Mouse (Mus musculus) neural tube, embryonic 11.5 days (tissue): ENCODE data around the gene Prickle1. TPM values are rescaled to one million over a fixed set of nuclear protein-coding genes. Genes with fewer than 3 reads are reported as not detected.
A peak's percentile ranks its signal among the peaks of the same experiment; 100 is the strongest.

Source experiments
- ATAC-seq: fragments of 200-750 bp; cut with Nextera tagmentation; 2 replicates; pipeline ENCODE4 v1.8.0; 2017; ENCODE audit warnings: moderate number of reproducible peaks, mild to moderate bottlenecking, moderate TSS enrichment, moderate library complexity; ENCODE audit not compliant: insufficient read depth, low FRiP score, low TSS enrichment
- DNase-seq: peaks from one replicate; pipeline ENCODE4 v3.0.0-alpha.2; 2015; ENCODE audit warnings: low spot score
- H3K27ac ChIP-seq: fragments of 300-500 bp; sonication (generic); 2 replicates; pipeline ENCODE4 v1.5.1; 2014; ENCODE audit warnings: low read depth, mild to moderate bottlenecking, low read length
- H3K27me3 ChIP-seq: fragments of 300-500 bp; sonication (generic); 2 replicates; pipeline ENCODE4 v1.6.1; 2014; ENCODE audit warnings: mild to moderate bottlenecking, low read length, mixed read lengths; ENCODE audit not compliant: control insufficient read depth, insufficient read depth
- H3K36me3 ChIP-seq: fragments of 300-500 bp; sonication (generic); 2 replicates; pipeline ENCODE4 v1.6.1; 2014; ENCODE audit warnings: mild to moderate bottlenecking, low read length, moderate library complexity, mixed read lengths; ENCODE audit not compliant: control insufficient read depth, insufficient read depth
- H3K4me1 ChIP-seq: fragments of 300-500 bp; sonication (generic); 2 replicates; pipeline ENCODE4 v1.6.1; 2014; ENCODE audit warnings: low read length, mixed read lengths; ENCODE audit not compliant: control insufficient read depth, insufficient read depth
- H3K4me2 ChIP-seq: fragments of 300-500 bp; sonication (generic); 2 replicates; pipeline ENCODE4 v1.6.1; 2014; ENCODE audit warnings: low read depth, mild to moderate bottlenecking, moderate library complexity
- H3K4me3 ChIP-seq: fragments of 300-500 bp; sonication (generic); 2 replicates; pipeline ENCODE4 v1.5.1; 2014; ENCODE audit warnings: low read depth, low read length
- H3K9ac ChIP-seq: fragments of 300-500 bp; sonication (generic); 2 replicates; pipeline ENCODE4 v1.6.1; 2014; ENCODE audit warnings: mild to moderate bottlenecking, low read length
- H3K9me3 ChIP-seq: fragments of 300-500 bp; sonication (generic); 2 replicates; pipeline ENCODE4 v1.6.1; 2016; ENCODE audit warnings: low read length; ENCODE audit not compliant: control insufficient read depth
- WGBS: fragments of 180-500 bp; shearing (Covaris S2); extraction: QIAGEN DNeasy Blood & Tissue Kit; methylation state at CpG from one replicate; pipeline ENCODE4 v1.1.7; 2014; 5-methylcytosine and 5-hydroxymethylcytosine counted together
- polyA plus RNA-seq: library from polyadenylated mRNA; unstranded; fragments of >200 nt; fragmentation: Nextera tagmentation; extraction: Ambion mirVana; gene quantifications from 2 replicates; pipeline ENCODE4 v1.2.1, GENCODE M21; 2014

The Prickle1 gene
- polyA plus RNA-seq, 1 experiment from 2014 or later, result 19.9 TPM

DNA sequence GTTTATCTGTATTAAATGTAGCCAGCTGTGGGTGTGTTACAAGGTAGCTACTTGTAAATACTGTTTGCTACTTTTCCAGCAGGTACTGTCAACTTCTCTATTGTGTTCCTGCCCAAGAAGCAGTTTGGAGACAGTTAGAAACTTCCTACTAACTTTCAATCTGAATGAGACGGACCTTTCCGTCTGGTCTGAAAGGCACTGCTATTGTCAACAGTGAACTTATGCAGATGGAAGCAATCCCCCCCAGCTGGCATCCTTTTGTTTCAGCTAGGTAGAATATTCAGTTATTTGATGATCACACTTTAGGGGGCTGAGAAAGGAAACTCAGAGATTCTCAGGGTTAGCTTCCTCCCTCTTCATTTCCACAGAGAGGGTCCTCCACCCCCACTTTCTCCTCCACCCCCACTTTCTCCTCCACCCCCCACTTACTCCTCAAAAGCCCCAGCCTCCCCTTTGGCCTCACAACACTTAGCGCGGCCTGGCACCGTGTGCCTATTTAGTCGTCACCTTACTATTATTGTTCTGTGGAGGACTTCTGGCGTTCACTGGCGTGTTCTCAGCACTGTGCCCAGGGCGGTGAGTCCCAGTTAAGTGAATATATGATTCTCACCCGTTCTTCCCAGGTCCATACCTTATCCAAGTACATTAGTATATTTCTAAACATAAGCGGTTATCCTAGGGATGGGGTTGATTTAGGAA, 74.5 kb downstream of the Prickle1 start:
- peak; percentile 6 for DNase-seq
- H3K27me3 ChIP-seq, result peaks cover 2% of the 10 kb centered on the region; the same call in 1 of the 2 replicates
- 32% methylated on average over 11 of the region's 11 CpGs for WGBS

DNA sequence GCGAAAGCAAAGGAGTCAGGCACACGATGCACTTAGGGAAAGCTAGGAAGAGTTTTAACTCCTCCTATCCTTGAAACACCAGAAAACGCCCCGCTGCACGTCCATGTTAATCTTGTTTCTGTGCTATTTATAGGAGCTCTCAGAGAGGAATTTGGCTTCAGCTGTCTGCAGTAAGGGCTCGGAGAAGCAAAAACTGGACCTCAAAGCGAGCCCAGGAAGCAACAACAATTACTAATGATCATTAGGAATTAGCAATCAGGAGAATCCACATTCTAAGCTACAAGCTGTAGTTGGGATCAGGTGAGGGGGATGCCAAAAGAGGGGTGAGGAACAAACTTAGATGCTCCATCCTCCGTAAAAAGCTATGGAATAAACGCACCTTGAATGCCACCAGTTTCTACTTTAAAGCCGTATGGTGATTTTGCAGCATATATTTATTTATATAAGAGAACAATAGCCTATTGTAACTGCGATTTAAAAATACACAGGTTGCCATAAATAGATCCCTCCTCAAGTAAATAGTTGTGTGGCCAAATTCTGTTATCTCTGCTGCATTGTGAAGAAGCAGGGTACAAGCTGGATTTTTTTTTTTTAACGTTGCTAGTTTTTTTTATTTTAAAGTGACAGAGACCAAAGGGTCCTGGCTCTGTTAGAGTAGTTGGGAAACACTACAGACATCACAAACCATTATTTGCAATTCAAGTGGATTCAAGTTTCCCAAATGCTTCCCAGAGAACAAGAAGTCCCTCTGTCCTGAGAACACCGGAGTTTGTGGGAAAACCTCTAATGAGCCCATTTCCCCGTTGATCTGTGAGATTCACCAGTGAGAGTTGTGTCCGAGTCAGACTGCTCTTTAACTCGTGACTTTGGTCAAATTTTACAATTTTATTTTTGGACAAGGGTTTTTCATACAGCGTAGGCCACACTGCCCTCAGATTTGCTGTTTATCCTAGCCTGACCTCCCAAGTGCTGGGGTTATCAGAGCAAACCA, 75.6 kb downstream of the Prickle1 start:
- H3K9me3 ChIP-seq, result no peaks in the 10 kb centered on the region
- peak; percentile 45 for DNase-seq
- H3K27ac ChIP-seq, result peak overlapping the region; percentile 68
- H3K4me2 ChIP-seq, result peak overlapping the region; percentile 95
- H3K9ac ChIP-seq, result no peak overlapping the region; the same call in 1 of the 2 replicates
- H3K27me3 ChIP-seq, result peaks cover 2% of the 10 kb centered on the region; the same call in 1 of the 2 replicates
- H3K4me1 ChIP-seq, result peaks cover 18% of the 10 kb centered on the region; the same call in 1 of the 2 replicates
- 8% methylated on average over 17 of the region's 17 CpGs for WGBS
- ATAC-seq, result no peak
- no peaks in the 10 kb centered on the region for H3K36me3 ChIP-seq
- peak overlapping the region; percentile 73 for H3K4me3 ChIP-seq

More for the DNA sequence above, 74.5 kb downstream of the Prickle1 start:
- Histone ChIP-seq H3K9me3 (no peaks in the 10 kb centered on the region), H3K9ac (no peak overlapping the region), H3K4me3 (no peak overlapping the region), H3K4me1 (peaks cover 18% of the 10 kb centered on the region; the same call in 1 of the 2 replicates), H3K36me3 (no peaks in the 10 kb centered on the region), H3K4me2 (no peak overlapping the region), H3K27ac (no peak overlapping the region)
- no peak for ATAC-seq

DNA sequence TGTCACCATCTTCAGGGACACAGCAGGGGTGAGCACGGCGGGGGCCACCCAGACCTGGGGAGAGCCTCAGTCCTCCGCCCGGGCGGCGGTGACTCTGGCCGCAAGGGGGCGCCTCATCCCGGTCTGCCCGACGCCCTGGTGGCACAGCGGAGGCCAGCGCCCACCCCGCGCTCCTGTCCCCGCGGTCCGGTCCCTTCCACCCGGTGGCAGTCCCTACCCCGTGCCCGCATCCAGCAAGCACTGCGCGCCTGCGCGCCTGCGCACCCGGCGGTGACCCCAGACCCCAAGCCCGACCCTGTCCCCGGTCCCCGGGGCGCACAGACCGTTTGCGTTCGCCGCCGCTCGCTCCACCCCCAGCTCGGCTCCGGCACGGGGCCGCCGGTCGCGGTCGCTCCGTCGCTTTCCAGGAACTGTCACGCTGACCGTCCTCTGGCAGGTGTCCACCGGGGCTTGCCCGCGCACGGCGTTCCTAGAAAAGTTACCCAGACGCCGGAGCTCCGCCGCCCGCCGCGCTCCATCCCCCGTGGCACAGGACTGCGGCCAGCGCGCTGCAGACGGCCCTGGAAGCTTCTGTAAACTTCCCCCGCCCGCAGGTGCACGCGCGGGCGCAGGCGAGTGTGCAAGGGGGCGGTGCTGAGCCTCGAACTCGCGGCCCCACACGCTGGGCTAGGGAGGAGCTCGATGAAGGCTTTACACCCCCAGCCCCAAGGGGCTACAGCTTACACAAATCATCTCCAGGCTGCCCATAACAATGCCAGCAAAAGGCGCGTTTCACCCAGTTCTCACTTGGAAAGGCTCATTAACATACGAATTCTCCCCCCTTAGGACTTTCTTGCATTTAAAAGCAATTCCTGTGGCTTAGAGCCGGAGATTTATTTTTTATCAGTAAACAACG, 76.5 kb downstream of the Prickle1 start:
- whole genome bisulfite sequencing, result 0% methylated on average over 70 of the region's 85 CpGs
- peak overlapping the region; percentile 73 for H3K4me3 ChIP-seq
- H3K36me3 ChIP-seq, result no peaks in the 10 kb centered on the region
- H3K9me3 ChIP-seq, result no peaks in the 10 kb centered on the region
- H3K4me1 ChIP-seq, result peaks cover 18% of the 10 kb centered on the region; the same call in 1 of the 2 replicates
- H3K27me3 ChIP-seq, result peaks cover 2% of the 10 kb centered on the region; the same call in 1 of the 2 replicates
- H3K9ac ChIP-seq, result peak overlapping the region; percentile 73
- H3K4me2 ChIP-seq, result peak overlapping the region; percentile 95
- ATAC-seq (peak; percentile 87), DNase-seq (peak; percentile 84)
- peak overlapping the region; percentile 68 for H3K27ac ChIP-seq

DNA sequence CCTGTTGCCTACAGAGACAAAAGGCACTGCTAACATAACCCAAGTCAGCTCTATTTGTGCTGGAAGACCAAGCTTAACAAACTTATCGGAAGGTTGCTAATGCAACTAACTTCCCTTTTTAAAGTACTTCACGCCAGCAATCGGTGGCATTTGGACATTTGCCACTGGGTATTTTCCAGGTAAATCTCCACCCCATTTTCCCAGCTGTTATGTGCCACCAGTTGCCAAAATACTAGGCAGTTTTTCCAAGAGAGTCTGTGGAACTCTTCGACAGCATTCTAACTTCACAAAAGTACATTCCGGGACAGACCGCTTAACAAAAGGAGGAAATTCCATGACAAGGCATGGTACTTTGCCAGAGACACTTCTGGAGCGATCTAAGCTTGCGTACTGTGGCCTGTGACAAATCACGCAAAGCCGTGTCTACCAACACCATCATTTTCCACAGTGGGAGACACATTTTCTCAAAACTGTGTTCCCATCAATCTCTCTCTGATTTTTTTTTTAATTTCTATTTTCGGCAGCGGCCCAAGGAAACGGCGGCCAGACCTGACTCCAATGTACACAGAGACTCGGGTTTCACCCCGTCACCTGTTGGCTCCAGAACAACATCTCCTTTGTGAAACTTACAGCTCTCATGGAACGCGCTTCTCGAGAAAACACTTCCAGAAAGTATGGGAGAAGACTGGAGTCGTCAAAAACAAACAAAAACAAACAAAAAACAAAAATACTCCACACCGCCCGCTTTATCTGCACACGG, 77.4 kb downstream of the Prickle1 start:
- Histone ChIP-seq H3K27ac (peak overlapping the region; percentile 68; the same call in 1 of the 2 replicates), H3K27me3 (peaks cover 2% of the 10 kb centered on the region; the same call in 1 of the 2 replicates), H3K4me1 (peaks cover 18% of the 10 kb centered on the region; the same call in 1 of the 2 replicates), H3K4me2 (peak overlapping the region; percentile 95), H3K9ac (peak overlapping the region; percentile 73), H3K36me3 (no peaks in the 10 kb centered on the region), H3K9me3 (no peaks in the 10 kb centered on the region), H3K4me3 (peak overlapping the region; percentile 73)
- 3% methylated on average over 23 of the region's 23 CpGs for WGBS
- no peak for DNase-seq
- ATAC-seq, result 0 out of 2 replicates have a peak, but pooled peaks have one; percentile 13

DNA sequence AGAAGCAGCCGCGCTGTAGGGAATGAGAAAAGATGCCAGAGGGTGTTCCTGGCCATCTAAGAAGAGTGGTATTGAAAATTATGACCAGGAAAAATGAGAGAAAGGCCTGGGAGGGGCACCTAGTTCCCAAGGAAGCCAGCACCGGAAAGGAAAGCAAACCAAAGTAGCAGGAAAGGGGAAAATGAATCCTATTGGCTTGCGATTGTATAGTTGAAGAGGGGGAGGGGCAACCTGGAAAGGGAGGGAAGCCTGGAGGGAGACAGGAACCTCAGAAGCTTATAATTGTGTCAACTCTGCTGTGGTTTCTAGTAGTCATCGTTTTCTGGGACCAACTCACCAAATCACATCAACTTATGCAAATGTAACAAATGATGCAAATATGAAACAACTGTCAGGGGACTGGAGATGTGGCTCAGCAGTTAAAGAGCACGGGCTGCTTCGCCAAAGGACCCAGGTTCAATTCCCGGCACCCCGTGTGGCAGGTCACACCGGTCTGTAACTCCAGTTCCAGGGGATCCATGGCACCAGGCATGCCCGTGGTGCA, 78.6 kb downstream of the Prickle1 start:
- H3K36me3 ChIP-seq, result no peaks in the 10 kb centered on the region
- H3K4me1 ChIP-seq, result peaks cover 14% of the 10 kb centered on the region; the same call in 1 of the 2 replicates
- H3K4me3 ChIP-seq, result no peak overlapping the region
- H3K27me3 ChIP-seq, result peaks cover 2% of the 10 kb centered on the region; the same call in 1 of the 2 replicates
- no peak overlapping the region for H3K9ac ChIP-seq
- no peaks in the 10 kb centered on the region for H3K9me3 ChIP-seq
- WGBS, result 70% methylated on average over 11 of the region's 11 CpGs
- H3K27ac ChIP-seq, result no peak overlapping the region
- no peak overlapping the region for H3K4me2 ChIP-seq
- ATAC-seq (no peak), DNase-seq (no peak)

DNA sequence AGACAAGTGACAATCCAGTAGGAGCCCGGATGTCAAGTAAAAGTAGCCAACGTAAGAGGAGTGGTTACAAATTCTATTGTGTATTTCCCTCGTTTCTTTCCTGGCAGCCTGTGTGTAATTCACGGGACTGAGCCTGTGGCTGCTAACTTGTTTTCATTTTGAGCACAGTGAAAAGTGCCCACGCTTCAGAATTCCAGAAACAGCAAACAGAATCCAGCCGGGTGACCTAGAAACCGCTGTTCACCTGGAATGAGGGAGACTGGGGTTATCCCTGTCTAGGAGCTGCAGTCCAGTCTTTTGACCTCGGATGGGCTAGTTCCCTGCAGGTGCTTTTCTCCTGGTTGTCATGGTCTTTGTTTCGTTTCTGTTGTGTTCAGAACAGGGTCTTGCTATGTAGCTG, 80.4 kb downstream of the Prickle1 start:
- H3K9ac ChIP-seq, result no peak overlapping the region
- H3K4me2 ChIP-seq, result no peak overlapping the region
- no peaks in the 10 kb centered on the region for H3K36me3 ChIP-seq
- H3K27me3 ChIP-seq, result no peaks in the 10 kb centered on the region
- 42% methylated on average over 9 of the region's 9 CpGs for WGBS
- no peak overlapping the region for H3K4me3 ChIP-seq
- H3K4me1 ChIP-seq, result peaks cover 20% of the 10 kb centered on the region
- no peak for DNase-seq
- ATAC-seq, result no peak
- H3K27ac ChIP-seq, result no peak overlapping the region
- no peaks in the 10 kb centered on the region for H3K9me3 ChIP-seq

DNA sequence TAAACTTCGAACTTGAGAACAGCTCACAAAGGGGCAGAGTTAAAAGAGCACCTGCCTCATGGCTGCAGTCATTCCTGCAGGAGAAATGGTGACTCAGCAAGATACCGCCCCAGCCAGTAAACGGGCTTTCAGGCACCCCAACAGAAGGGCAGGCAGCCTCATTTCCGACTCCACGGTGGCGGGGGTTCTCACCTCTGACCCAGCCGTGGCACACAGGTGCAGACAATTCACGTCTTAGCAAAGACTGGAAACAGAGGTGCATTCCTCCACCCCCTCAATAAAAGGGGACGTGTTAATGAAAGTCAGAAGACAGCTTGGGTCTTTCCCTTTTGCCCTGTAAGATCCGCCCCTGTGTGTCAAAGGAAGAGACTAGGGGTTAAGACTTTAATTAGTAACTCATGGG, 81.8 kb downstream of the Prickle1 start:
- Histone ChIP-seq H3K27me3 (no peaks in the 10 kb centered on the region), H3K9me3 (no peaks in the 10 kb centered on the region), H3K4me1 (peaks cover 13% of the 10 kb centered on the region), H3K4me2 (no peak overlapping the region), H3K9ac (no peak overlapping the region), H3K27ac (no peak overlapping the region), H3K4me3 (no peak overlapping the region), H3K36me3 (no peaks in the 10 kb centered on the region)
- under 1% methylated on average over 10 of the region's 10 CpGs for WGBS
- DNase-seq, result peak; percentile 42
- ATAC-seq, result no peak
